Mouse (Mus musculus): Measurements from ENCODE around the gene Tmbim4. TPM values are rescaled to one million over a fixed set of nuclear protein-coding genes. Genes with fewer than 3 reads are reported as not detected.
A peak's percentile ranks its signal among the peaks of the same experiment; 100 is the strongest.

Tmbim4 gene
- polyA plus RNA-seq, 1 experiment from 2014 or later: 412 TPM

DNA sequence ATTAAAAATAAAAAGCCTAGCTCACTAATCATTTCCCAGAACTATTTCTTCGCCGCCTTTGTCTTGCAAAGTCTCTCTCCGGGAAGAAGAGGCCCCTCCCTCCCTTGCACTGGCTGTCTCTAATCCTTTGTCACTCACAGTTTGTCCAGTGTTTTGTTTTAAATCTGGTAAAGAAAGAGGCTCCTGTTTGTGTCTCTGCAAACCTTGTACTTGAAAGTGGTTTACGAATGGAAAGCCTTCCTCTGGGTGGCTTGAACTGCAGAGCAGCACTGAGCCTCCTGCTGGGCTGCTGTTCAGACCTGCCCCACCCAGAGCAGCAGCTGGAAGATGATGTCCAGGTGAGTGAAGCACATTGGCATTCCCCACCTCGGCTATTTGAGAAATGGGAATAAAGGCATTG lies 30.1 kb upstream of the Tmbim4 start:
- no peak overlapping the region for H3K27ac ChIP-seq
- ATAC-seq (replicated peaks; ENCODE audit: low FRiP score, low read depth): no peak
- H3K36me3 ChIP-seq (ENCODE audit: insufficient read depth, low read length): no peaks in the 10 kb centered on the region
- no peak for DNase-seq (ENCODE audit: low spot score)
- no peaks in the 10 kb centered on the region for H3K27me3 ChIP-seq (ENCODE audit: insufficient read depth, low read length)
- TF ChIP-seq CTCF (IDR thresholded peaks at IDR 0.05; ENCODE audit: low read depth): no peak
- no peaks in the 10 kb centered on the region for H3K4me1 ChIP-seq (replicated peaks; ENCODE audit: insufficient read depth, low read length)
- H3K4me3 ChIP-seq (replicated peaks; ENCODE audit: low read depth, low read length): no peak overlapping the region
- 58% methylated on average over 5 of the region's 5 CpGs for WGBS
- H3K9me3 ChIP-seq (replicated peaks; ENCODE audit: low read length): no peaks in the 10 kb centered on the region
- no peak overlapping the region for H3K4me2 ChIP-seq (ENCODE audit: low read length)
- no peak overlapping the region for H3K9ac ChIP-seq (ENCODE audit: low read depth, low read length)

DNA sequence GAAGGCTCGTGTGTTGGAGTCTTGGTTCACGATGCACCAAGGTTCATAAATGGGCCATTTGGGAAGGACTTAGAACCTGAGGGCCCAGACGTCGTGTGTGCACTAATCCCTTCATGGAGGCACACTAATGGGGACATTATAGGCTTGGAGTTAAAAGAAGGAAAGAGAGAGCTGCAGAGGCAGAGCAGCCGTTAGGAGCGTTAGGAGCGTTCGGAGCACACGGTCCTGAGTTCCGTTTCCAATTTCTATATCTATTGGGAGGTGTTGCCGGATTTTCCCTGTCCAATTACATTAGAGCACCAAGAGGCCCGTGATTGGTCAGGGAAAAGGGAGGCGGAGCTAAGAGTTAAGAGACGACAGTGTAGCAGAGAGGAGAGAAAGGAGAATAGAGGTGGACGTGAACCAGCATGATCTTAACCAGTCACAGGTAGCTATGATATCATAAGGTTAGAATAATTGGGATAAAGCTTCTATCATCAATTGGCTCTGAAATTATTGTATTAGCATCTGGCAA lies 27.1 kb upstream of the Tmbim4 start:
- TF ChIP-seq CTCF (IDR thresholded peaks at IDR 0.05; ENCODE audit: low read depth): no peak
- Histone ChIP-seq H3K36me3 (ENCODE audit: insufficient read depth, low read length) (no peaks in the 10 kb centered on the region), H3K27ac (no peak overlapping the region), H3K9ac (ENCODE audit: low read depth, low read length) (no peak overlapping the region), H3K4me1 (replicated peaks; ENCODE audit: insufficient read depth, low read length) (no peaks in the 10 kb centered on the region), H3K4me2 (ENCODE audit: low read length) (no peak overlapping the region), H3K4me3 (replicated peaks; ENCODE audit: low read depth, low read length) (no peak overlapping the region), H3K27me3 (ENCODE audit: insufficient read depth, low read length) (no peaks in the 10 kb centered on the region), H3K9me3 (replicated peaks; ENCODE audit: low read length) (no peaks in the 10 kb centered on the region)
- DNase-seq (ENCODE audit: low spot score) (no peak), ATAC-seq (replicated peaks; ENCODE audit: low FRiP score, low read depth) (no peak)
- WGBS: 89% methylated on average over 15 of the region's 15 CpGs

DNA sequence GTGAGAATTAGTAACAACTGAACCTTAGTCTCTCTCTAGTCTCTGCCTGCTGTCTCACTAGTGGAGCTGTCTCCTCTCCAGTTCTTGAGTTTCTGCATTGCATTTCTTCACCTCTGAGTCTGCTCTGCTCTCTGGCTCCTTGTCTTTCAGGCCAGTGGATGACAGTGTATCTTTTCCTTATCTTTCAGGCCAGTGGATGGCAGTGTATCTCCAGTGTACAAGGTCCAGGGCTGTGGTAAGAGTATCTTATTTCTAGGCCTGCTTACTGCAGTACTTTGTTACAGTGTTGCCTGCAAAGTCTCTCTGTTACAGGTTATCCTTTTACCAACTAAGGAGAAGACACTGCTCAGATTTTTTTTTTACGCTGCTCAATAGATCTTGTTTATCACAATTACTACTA lies 18.5 kb upstream of the Tmbim4 start:
- TF ChIP-seq CTCF (IDR thresholded peaks at IDR 0.05; ENCODE audit: low read depth): peak; percentile 66

DNA sequence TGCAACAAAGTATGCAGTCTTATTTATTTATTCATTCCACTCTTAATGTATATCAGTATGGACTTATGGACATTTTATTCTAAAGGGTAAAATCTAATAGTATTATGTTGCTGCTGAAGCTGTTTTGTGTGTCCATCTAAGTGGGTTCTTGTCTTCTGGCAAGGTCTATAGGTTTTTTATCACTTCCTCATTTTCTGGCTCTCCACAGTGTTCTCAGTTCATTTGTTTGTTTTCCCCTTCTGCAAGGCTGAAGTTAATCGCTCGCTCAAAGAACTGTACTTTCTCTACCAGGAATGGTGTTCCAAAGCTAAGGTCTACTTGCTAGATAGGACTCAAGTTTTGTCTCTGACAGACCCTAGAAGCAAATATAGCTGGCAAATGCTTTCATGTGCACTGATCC lies 18.0 kb upstream of the Tmbim4 start:
- ATAC-seq (replicated peaks; ENCODE audit: low FRiP score, low read depth): no peak
- TF ChIP-seq CTCF (IDR thresholded peaks at IDR 0.05; ENCODE audit: low read depth): no peak
- no peak overlapping the region for H3K27ac ChIP-seq
- no peaks in the 10 kb centered on the region for H3K36me3 ChIP-seq (ENCODE audit: insufficient read depth, low read length)
- H3K9ac ChIP-seq (ENCODE audit: low read depth, low read length): no peak overlapping the region
- H3K4me3 ChIP-seq (replicated peaks; ENCODE audit: low read depth, low read length): no peak overlapping the region
- 0 out of 2 replicates have a peak, but pooled peaks cover 2% of the 10 kb centered on the region for H3K9me3 ChIP-seq (replicated peaks; ENCODE audit: low read length)
- H3K27me3 ChIP-seq (ENCODE audit: insufficient read depth, low read length): no peaks in the 10 kb centered on the region
- H3K4me2 ChIP-seq (ENCODE audit: low read length): no peak overlapping the region
- 80% methylated on average over 2 of the region's 2 CpGs for WGBS
- DNase-seq (ENCODE audit: low spot score): no peak
- H3K4me1 ChIP-seq (replicated peaks; ENCODE audit: insufficient read depth, low read length): no peaks in the 10 kb centered on the region

More for the DNA sequence above, 18.5 kb upstream of the Tmbim4 start:
- 85% methylated on average over 1 of the region's 1 CpGs for WGBS
- 0 out of 2 replicates have a peak, but pooled peaks cover 2% of the 10 kb centered on the region for H3K9me3 ChIP-seq (replicated peaks; ENCODE audit: low read length)
- no peaks in the 10 kb centered on the region for H3K4me1 ChIP-seq (replicated peaks; ENCODE audit: insufficient read depth, low read length)
- no peak overlapping the region for H3K27ac ChIP-seq
- no peaks in the 10 kb centered on the region for H3K36me3 ChIP-seq (ENCODE audit: insufficient read depth, low read length)
- no peak overlapping the region for H3K4me2 ChIP-seq (ENCODE audit: low read length)
- H3K9ac ChIP-seq (ENCODE audit: low read depth, low read length): no peak overlapping the region
- no peaks in the 10 kb centered on the region for H3K27me3 ChIP-seq (ENCODE audit: insufficient read depth, low read length)
- ATAC-seq (replicated peaks; ENCODE audit: low FRiP score, low read depth) (no peak), DNase-seq (ENCODE audit: low spot score) (peak; percentile 71)
- H3K4me3 ChIP-seq (replicated peaks; ENCODE audit: low read depth, low read length): no peak overlapping the region

DNA sequence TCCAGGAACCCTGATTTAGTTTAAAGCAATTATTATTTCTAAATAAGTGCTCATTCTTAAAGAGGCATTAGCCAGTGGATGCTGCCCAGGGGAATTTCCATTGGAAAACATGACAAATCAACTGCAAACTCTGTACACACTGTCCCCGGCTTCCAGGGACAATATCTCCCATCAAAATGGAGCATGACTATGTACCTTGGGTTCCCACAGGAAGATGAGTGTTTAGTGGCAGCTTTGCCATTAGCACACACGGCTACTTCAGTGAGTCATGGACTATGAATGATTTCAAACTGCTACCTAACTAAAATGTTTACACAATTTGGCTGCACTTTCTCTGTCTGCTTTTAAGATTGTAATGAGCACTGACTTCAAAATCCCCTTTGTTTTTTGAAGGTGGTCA lies 12.9 kb upstream of the Tmbim4 start:
- no peak overlapping the region for H3K9ac ChIP-seq (ENCODE audit: low read depth, low read length)
- WGBS: 69% methylated on average over 2 of the region's 2 CpGs
- ATAC-seq (replicated peaks; ENCODE audit: low FRiP score, low read depth) (no peak), DNase-seq (ENCODE audit: low spot score) (no peak)
- 0 out of 2 replicates have a peak, but pooled peaks cover 2% of the 10 kb centered on the region for H3K9me3 ChIP-seq (replicated peaks; ENCODE audit: low read length)
- no peak overlapping the region for H3K4me2 ChIP-seq (ENCODE audit: low read length)
- no peak overlapping the region for H3K4me3 ChIP-seq (replicated peaks; ENCODE audit: low read depth, low read length)
- H3K27ac ChIP-seq: no peak overlapping the region
- TF ChIP-seq CTCF (IDR thresholded peaks at IDR 0.05; ENCODE audit: low read depth): no peak
- no peaks in the 10 kb centered on the region for H3K4me1 ChIP-seq (replicated peaks; ENCODE audit: insufficient read depth, low read length)
- no peaks in the 10 kb centered on the region for H3K27me3 ChIP-seq (ENCODE audit: insufficient read depth, low read length)
- H3K36me3 ChIP-seq (ENCODE audit: insufficient read depth, low read length): no peaks in the 10 kb centered on the region

DNA sequence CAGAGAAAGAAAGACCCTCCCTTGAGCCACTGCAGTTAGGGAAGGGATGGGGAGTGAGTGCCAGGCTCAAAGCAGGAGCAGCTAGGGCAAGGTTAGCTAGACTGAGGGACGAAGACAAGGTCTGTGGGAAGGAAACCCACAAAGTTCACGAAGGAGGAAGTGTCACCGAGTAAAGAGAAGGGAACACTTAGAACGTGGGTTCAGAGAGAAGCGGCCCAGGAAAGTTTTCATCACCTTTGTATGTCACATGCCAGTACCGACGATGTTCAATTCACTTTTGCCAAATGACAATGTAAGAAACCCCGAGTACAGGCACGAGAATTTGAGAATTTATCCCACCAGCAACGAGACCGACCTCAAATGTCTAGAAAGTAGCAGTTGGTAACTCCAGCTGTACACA lies 12.1 kb upstream of the Tmbim4 start:
- 41% methylated on average over 11 of the region's 11 CpGs for WGBS
- Histone ChIP-seq H3K4me2 (ENCODE audit: low read length) (0 out of 2 replicates have a peak overlapping the region, but pooled peaks have one; percentile 9), H3K4me1 (replicated peaks; ENCODE audit: insufficient read depth, low read length) (no peaks in the 10 kb centered on the region), H3K9ac (ENCODE audit: low read depth, low read length) (no peak overlapping the region), H3K4me3 (replicated peaks; ENCODE audit: low read depth, low read length) (no peak overlapping the region), H3K27me3 (ENCODE audit: insufficient read depth, low read length) (no peaks in the 10 kb centered on the region), H3K27ac (no peak overlapping the region), H3K36me3 (ENCODE audit: insufficient read depth, low read length) (no peaks in the 10 kb centered on the region), H3K9me3 (replicated peaks; ENCODE audit: low read length) (0 out of 2 replicates have a peak, but pooled peaks cover 2% of the 10 kb centered on the region)
- TF ChIP-seq CTCF (IDR thresholded peaks at IDR 0.05; ENCODE audit: low read depth): no peak
- DNase-seq (ENCODE audit: low spot score) (no peak), ATAC-seq (replicated peaks; ENCODE audit: low FRiP score, low read depth) (no peak)

DNA sequence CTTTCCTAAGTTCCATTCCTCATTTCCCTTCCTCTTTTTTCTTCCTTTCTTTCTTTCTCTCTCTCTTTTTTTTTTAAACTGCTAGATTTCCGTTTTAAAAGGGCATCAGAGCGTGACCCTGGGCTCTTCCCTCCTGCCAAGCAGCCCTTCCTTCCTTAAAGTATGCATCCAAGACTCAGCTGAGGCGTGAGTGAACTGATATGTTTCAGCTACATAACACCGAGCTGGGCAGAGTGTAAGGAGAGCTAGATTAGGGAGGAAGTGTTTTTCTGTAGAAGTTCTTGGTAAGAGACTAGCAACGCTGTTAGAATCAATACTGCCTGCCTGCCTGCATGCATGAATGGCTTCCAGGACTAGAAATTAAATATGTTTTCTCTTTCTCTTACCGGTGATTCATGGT lies 11.6 kb upstream of the Tmbim4 start:
- 10% methylated on average over 6 of the region's 6 CpGs for WGBS
- Histone ChIP-seq H3K4me3 (replicated peaks; ENCODE audit: low read depth, low read length) (no peak overlapping the region), H3K36me3 (ENCODE audit: insufficient read depth, low read length) (no peaks in the 10 kb centered on the region), H3K9ac (ENCODE audit: low read depth, low read length) (no peak overlapping the region), H3K9me3 (replicated peaks; ENCODE audit: low read length) (0 out of 2 replicates have a peak, but pooled peaks cover 2% of the 10 kb centered on the region), H3K4me2 (ENCODE audit: low read length) (0 out of 2 replicates have a peak overlapping the region, but pooled peaks have one; percentile 9), H3K27ac (no peak overlapping the region), H3K27me3 (ENCODE audit: insufficient read depth, low read length) (no peaks in the 10 kb centered on the region), H3K4me1 (replicated peaks; ENCODE audit: insufficient read depth, low read length) (no peaks in the 10 kb centered on the region)
- ATAC-seq (replicated peaks; ENCODE audit: low FRiP score, low read depth) (no peak), DNase-seq (ENCODE audit: low spot score) (peak; percentile 74)
- TF ChIP-seq CTCF (IDR thresholded peaks at IDR 0.05; ENCODE audit: low read depth): no peak

All from kidney, postnatal 0 days (tissue).